Mouse (Mus musculus): ENCODE results near the gene Prkd3.

DNA sequence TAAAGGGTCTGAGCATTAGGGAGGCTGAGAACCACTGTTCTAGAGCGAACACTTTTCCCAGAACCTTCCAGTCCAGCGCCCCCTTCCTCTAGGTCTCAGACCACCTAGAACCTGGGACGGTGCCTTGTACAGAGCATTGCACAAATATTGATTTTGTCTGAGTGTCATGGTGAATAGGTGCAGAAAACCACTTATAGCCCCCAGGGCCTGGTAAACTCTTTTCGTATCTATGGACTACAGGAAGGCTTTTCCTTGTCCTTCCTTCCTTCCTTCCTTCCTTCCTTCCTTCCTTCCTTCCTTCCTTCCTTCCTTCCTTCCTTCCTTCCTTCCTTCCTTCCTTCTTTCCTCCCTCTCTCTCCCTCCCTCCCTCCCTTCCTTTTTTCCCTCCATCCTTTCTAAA lies 31.0 kb upstream of the Prkd3 start, which contains the start of gene Qpct:
- TF ChIP-seq CTCF (IDR thresholded peaks at IDR 0.05; ENCODE audit: insufficient read depth, low read depth, low read length), result no peak
- TF ChIP-seq POLR2A (IDR thresholded peaks at IDR 0.05; ENCODE audit: insufficient read depth, low read depth, low read length), result no peak
